Comparison of ENCODE assay signal across 20 mouse cellular contexts in the genomic region with DNA sequence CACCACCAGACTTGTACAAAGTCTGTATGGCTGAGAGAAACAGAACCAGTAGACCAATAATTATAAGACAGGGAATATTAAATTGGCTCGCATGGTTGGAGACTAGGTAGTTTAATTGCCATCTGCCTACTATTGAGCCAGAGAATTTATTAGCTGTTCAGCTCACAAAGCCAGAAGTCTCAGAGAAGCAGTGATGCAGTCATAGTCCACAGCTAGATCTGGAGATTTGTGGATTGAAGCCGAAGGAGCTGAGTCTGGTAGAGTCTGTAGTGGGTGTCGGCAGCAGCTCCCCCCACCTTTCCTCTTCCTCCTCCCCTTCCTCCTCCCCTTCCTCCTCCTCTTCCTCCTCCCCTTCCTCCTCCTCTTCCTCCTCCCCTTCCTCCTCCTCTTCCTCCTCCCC.
DNase-seq lines count a peak whose midpoint lies in the region; TF ChIP-seq lines count a peak whose summit lies in the region.
"Had no signal": no experiment of that assay in that cellular context is flagged by ENCODE, and none has a peak within 500 bp of the region (broad histone marks: within the 10 kb centered on the region; RNA-seq: fewer than 3 reads in every experiment).

No protein-coding gene starts in this region.

- TF ChIP-seq CTCF in layer of hippocampus, adult 2 months (conservative IDR thresholded peaks at IDR 0.05), result no peak
- TF ChIP-seq CTCF in bone marrow macrophage, adult 2 months (IDR thresholded peaks at IDR 0.05; ENCODE audit: low read depth, low read length), result no peak

- H3K27ac ChIP-seq in layer of hippocampus, adult 2 months, result peak overlapping the region; percentile 43
- peak overlapping the region; percentile 27 for H3K27ac ChIP-seq in bone marrow macrophage, adult 2 months (ENCODE audit: insufficient read depth, low read depth, low read length)
- H3K27ac ChIP-seq in brown adipose tissue, adult 24 weeks (replicated peaks; ENCODE audit: low read depth, low read length), result peak overlapping the region; percentile 35
- H3K27ac ChIP-seq in macrophage, result peak overlapping the region; percentile 100
- H3K27ac ChIP-seq: embryonic facial prominence, embryonic 12.5 days; forebrain, embryonic 12.5 days; heart, embryonic 15.5 days; hindbrain, embryonic 15.5 days had no signal

- no peak for TF ChIP-seq POLR2A in bone marrow macrophage, adult 2 months (IDR thresholded peaks at IDR 0.05; ENCODE audit: borderline replicate concordance, low read depth, low read length)

- 0 out of 2 replicates have a peak, but pooled peaks cover 4% of the 10 kb centered on the region for H3K36me3 ChIP-seq in macrophage (ENCODE audit: inconsistent target)
- H3K36me3 ChIP-seq: hindbrain, embryonic 15.5 days had no signal

- peaks cover 74% of the 10 kb centered on the region for H3K4me1 ChIP-seq in bone marrow macrophage, adult 2 months (ENCODE audit: control insufficient read depth, insufficient read depth, low read length)
- H3K4me1 ChIP-seq in brown adipose tissue, adult 24 weeks (ENCODE audit: control insufficient read depth, insufficient read depth, insufficient read length, low read length), result peaks cover 52% of the 10 kb centered on the region

- WGBS in macrophage (ENCODE audit: missing documents), result 88% methylated on average over 3 of the region's 3 CpGs

- H3K79me2 ChIP-seq in macrophage (ENCODE audit: inconsistent target), result no peaks in the 10 kb centered on the region; the same call in 1 of the 2 replicates

- no peak overlapping the region for H3K4me3 ChIP-seq in layer of hippocampus, adult 2 months
- no peak overlapping the region for H3K4me3 ChIP-seq in bone marrow macrophage, adult 2 months (ENCODE audit: insufficient read depth, low read length)
- H3K4me3 ChIP-seq in brown adipose tissue, adult 24 weeks (ENCODE audit: insufficient read depth, low read depth, low read length), result no peak overlapping the region
- no peak overlapping the region for H3K4me3 ChIP-seq in macrophage (ENCODE audit: inconsistent target)
- H3K4me3 ChIP-seq: embryonic facial prominence, embryonic 12.5 days; forebrain, embryonic 12.5 days; heart, embryonic 15.5 days; hindbrain, embryonic 15.5 days had no signal

- no peak for DNase-seq in layer of hippocampus, adult 2 months (ENCODE audit: low spot score in 2 of 2)
- DNase-seq in layer of hippocampus, adult 11-12 months (ENCODE audit: low spot score), result no peak
- no peak for DNase-seq in urinary bladder, postnatal 36 days (ENCODE audit: low spot score in 2 of 2)
- DNase-seq in cerebellum, adult 9-11 months, result no peak
- DNase-seq: adrenal gland, adult 2 months; adrenal gland, postnatal 25 days; cerebellum, adult 11 months; cerebellum, adult 8-10 months; cerebellum, postnatal 25 days; forebrain, postnatal 0 days; gastrocnemius, postnatal 25 days; heart, adult 11 months; heart, postnatal 36 days had no signal

Comparison
In these comparisons a context has a peak if more than half of its experiments do, and no peak if none do; other contexts are left out.
1. H3K27ac ChIP-seq: peak in every context shown above with its lines; median percentile 100 in macrophage; 43 in layer of hippocampus, adult 2 months; 35 in brown adipose tissue, adult 24 weeks; 27 in bone marrow macrophage, adult 2 months.